Mouse (Mus musculus) liver, embryonic 14.5 days (tissue): ENCODE measurements around the gene Gpr4. TPM values are rescaled to one million over a fixed set of nuclear protein-coding genes. Genes with fewer than 3 reads are reported as not detected.

Experiments
- ATAC-seq: fragments of 200-750 bp; cut with Nextera tagmentation; 2 replicates; pipeline ENCODE4 v1.8.0; 2017; ENCODE audit warnings: moderate number of reproducible peaks, mild to moderate bottlenecking, moderate library complexity; ENCODE audit not compliant: insufficient read depth
- DNase-seq, 3 experiments: peaks; one replicate each; pipeline ENCODE4 v3.0.0-alpha.2; 2012 to 2013; ENCODE audit warnings: low read depth in 3 of 3, low spot score in 3 of 3
- H3K27ac ChIP-seq: fragments of 300-500 bp; sonication (generic); 2 replicates; pipeline ENCODE4 v1.5.1; 2014; ENCODE audit warnings: moderate library complexity, mild to moderate bottlenecking, control low read depth, inconsistent platforms
- H3K27me3 ChIP-seq: fragments of 300-500 bp; sonication (generic); 2 replicates; pipeline ENCODE4 v1.6.1; 2014; ENCODE audit warnings: mild to moderate bottlenecking, low read length, moderate library complexity; ENCODE audit not compliant: control insufficient read depth, insufficient read depth
- H3K36me3 ChIP-seq: fragments of 300-500 bp; sonication (generic); replicated peaks from 2 replicates; pipeline ENCODE4 v1.6.1; 2014; ENCODE audit warnings: low read depth; ENCODE audit not compliant: control insufficient read depth, insufficient read depth
- H3K4me1 ChIP-seq, 2 experiments: fragments of 200-500 bp in 1 of 2; fragments of 300-500 bp in 1 of 2; sonication (generic) in 1 of 2; replicated peaks; 2 replicates each; pipeline ENCODE4 v1.6.1; 2012 to 2014; ENCODE audit warnings: antibody characterized with exemption in 1 of 2, inconsistent platforms in 1 of 2, low read length in 1 of 2; ENCODE audit not compliant: control insufficient read depth in 2 of 2, insufficient read depth in 2 of 2
- H3K4me2 ChIP-seq: fragments of 300-500 bp; sonication (generic); 2 replicates; pipeline ENCODE4 v1.6.1; 2014; ENCODE audit warnings: low read depth, mild to moderate bottlenecking, control low read depth, moderate library complexity
- H3K4me3 ChIP-seq, 2 experiments: fragments of 200-500 bp in 1 of 2; fragments of 300-500 bp in 1 of 2; sonication (generic) in 1 of 2; 2 replicates each; pipeline ENCODE4 v1.5.1; 2012 to 2014; ENCODE audit warnings: low read depth in 2 of 2, low read length in 2 of 2, mild to moderate bottlenecking in 2 of 2, control low read depth in 1 of 2, inconsistent platforms in 1 of 2, moderate library complexity in 1 of 2; ENCODE audit not compliant: insufficient read depth in 1 of 2
- H3K9ac ChIP-seq: fragments of 300-500 bp; sonication (generic); replicated peaks from 2 replicates; pipeline ENCODE4 v1.6.1; 2014; ENCODE audit warnings: mild to moderate bottlenecking, control low read depth, moderate library complexity
- H3K9me3 ChIP-seq: fragments of 300-500 bp; sonication (generic); 2 replicates; pipeline ENCODE4 v1.6.1; 2016; ENCODE audit warnings: low read length, mixed read lengths; ENCODE audit not compliant: control insufficient read depth
- CTCF ChIP-seq: IDR thresholded peaks from 2 replicates; pipeline ENCODE4 v1.5.1; 2016; ENCODE audit warnings: antibody characterized with exemption, low read depth, control low read depth
- EP300 ChIP-seq: IDR thresholded peaks from 2 replicates; pipeline ENCODE4 v1.6.1; 2016; ENCODE audit warnings: antibody characterized with exemption, low read depth
- WGBS: fragments of 180-500 bp; shearing (Covaris S2); extraction: QIAGEN DNeasy Blood & Tissue Kit; methylation state at CpG from one replicate; pipeline ENCODE4 v1.1.7; 2014; ENCODE audit not compliant: insufficient replicate concordance; 5-methylcytosine and 5-hydroxymethylcytosine counted together
- polyA plus RNA-seq, 2 experiments: library from polyadenylated mRNA; depleted of rRNA in 1 of 2; stranded (reverse) in 1 of 2; unstranded in 1 of 2; fragments of >200 nt; fragmentation: Nextera tagmentation in 1 of 2; extraction: Ambion mirVana in 1 of 2; gene quantifications; 2 replicates each; pipeline versions ENCODE4 v1.2.1 to v1.2.3; 2012 to 2014

The Gpr4 gene
- polyA plus RNA-seq, 2 experiments: 0.10 to 0.35 TPM

GRCm38 (mm10) chr7:19178443-19179092, 33.8 kb upstream of the Gpr4 start:
- H3K4me2 ChIP-seq: peak overlapping the region; percentile 44; the same call in 1 of the 2 replicates
- H3K9me3 ChIP-seq: no peaks in the 10 kb centered on the region
- no peak overlapping the region for H3K27ac ChIP-seq
- H3K4me3 ChIP-seq: 0 out of 4 replicates have a peak overlapping the region, but pooled peaks of 1 of the 2 experiments have one; percentile 2
- peaks cover 54% of the 10 kb centered on the region for H3K27me3 ChIP-seq
- H3K4me1 ChIP-seq: peaks cover 11 to 27% of the 10 kb centered on the region in 2 experiments
- H3K9ac ChIP-seq: no peak overlapping the region
- no peak; the same call in 1 of the 2 replicates for ATAC-seq
- DNase-seq: peak in 1 of 3 experiments; percentile 47
- WGBS: 3% methylated on average over 27 of the region's 27 CpGs
- TF ChIP-seq CTCF: peak; percentile 96
- no peak for TF ChIP-seq EP300
- H3K36me3 ChIP-seq: no peaks in the 10 kb centered on the region

GRCm38 (mm10) chr7:19179173-19179572, 33.2 kb upstream of the Gpr4 start:
- no peaks in the 10 kb centered on the region for H3K36me3 ChIP-seq
- peak overlapping the region in 1 of 2 experiments; percentile 16; a peak in 1 of 4 replicates for H3K4me3 ChIP-seq
- peaks cover 54% of the 10 kb centered on the region for H3K27me3 ChIP-seq
- ATAC-seq (peak; percentile 34; the same call in 1 of the 2 replicates), DNase-seq (peak in 1 of 3 experiments; percentile 44)
- WGBS: under 1% methylated on average over 32 of the region's 32 CpGs
- H3K4me1 ChIP-seq: peaks cover 11 to 27% of the 10 kb centered on the region in 2 experiments
- TF ChIP-seq EP300 (no peak), CTCF (peak; percentile 77)
- H3K9ac ChIP-seq: no peak overlapping the region
- H3K4me2 ChIP-seq: peak overlapping the region; percentile 44
- no peak overlapping the region for H3K27ac ChIP-seq
- no peaks in the 10 kb centered on the region for H3K9me3 ChIP-seq

- 36% methylated on average over 6 of the region's 6 CpGs for WGBS
- Histone ChIP-seq H3K9me3 (no peaks in the 10 kb centered on the region), H3K27ac (no peak overlapping the region), H3K9ac (no peak overlapping the region; the same call in 1 of the 2 replicates), H3K4me1 (peaks cover 11 to 27% of the 10 kb centered on the region in 2 experiments), H3K36me3 (no peaks in the 10 kb centered on the region), H3K4me3 (peak overlapping the region in 1 of 2 experiments; percentile 16; a peak in 1 of 4 replicates), H3K4me2 (peak overlapping the region; percentile 44), H3K27me3 (peaks cover 51% of the 10 kb centered on the region)
- no peak for ATAC-seq
- DNase-seq: no peak
- no peak for TF ChIP-seq CTCF
- TF ChIP-seq EP300: no peak
These were observed 32.4 kb upstream of the Gpr4 start for GRCm38 (mm10) chr7:19179936-19180335.

GRCm38 (mm10) chr7:19180862-19181429, 31.4 kb upstream of the Gpr4 start:
- Histone ChIP-seq H3K4me2 (peak overlapping the region; percentile 73), H3K4me3 (peak overlapping the region; percentile 63 to 85), H3K27me3 (peaks cover 43% of the 10 kb centered on the region), H3K4me1 (peaks cover 11 to 27% of the 10 kb centered on the region in 2 experiments), H3K27ac (no peak overlapping the region), H3K9ac (peak overlapping the region; percentile 59), H3K36me3 (no peaks in the 10 kb centered on the region), H3K9me3 (no peaks in the 10 kb centered on the region)
- TF ChIP-seq CTCF: 0 out of 2 replicates have a peak, but pooled peaks have one; percentile 9
- no peak for TF ChIP-seq EP300
- under 1% methylated on average over 27 of the region's 27 CpGs for WGBS
- ATAC-seq: peak; percentile 43; the same call in 1 of the 2 replicates
- DNase-seq: no peak

- H3K4me2 ChIP-seq: no peak overlapping the region
- H3K36me3 ChIP-seq: no peaks in the 10 kb centered on the region
- H3K9ac ChIP-seq: no peak overlapping the region
- 74% methylated on average over 2 of the region's 2 CpGs for WGBS
- H3K4me1 ChIP-seq: peaks cover 11 to 23% of the 10 kb centered on the region in 2 experiments
- H3K9me3 ChIP-seq: no peaks in the 10 kb centered on the region
- H3K27me3 ChIP-seq: peaks cover 10% of the 10 kb centered on the region
- no peak for DNase-seq
- no peak for TF ChIP-seq EP300
- no peak for TF ChIP-seq CTCF
- H3K4me3 ChIP-seq: no peak overlapping the region
- H3K27ac ChIP-seq: no peak overlapping the region
- ATAC-seq: no peak
These were observed 28.1 kb upstream of the Gpr4 start for GRCm38 (mm10) chr7:19184250-19184649.
